Mouse (Mus musculus) adrenal gland, postnatal 36 days (tissue): ENCODE measurements at regions not wholly inside any gene's neighbourhood (a gene's known extent, or its start where the extent isn't known, plus 50 kb on each side); places are given as distances from the start of the nearest gene placed in this dataset.

ENCODE experiments used
- DNase-seq, 2 experiments: peaks; one replicate each; pipeline ENCODE4 v3.0.0; 2021; ENCODE audit warnings: mixed read lengths in 1 of 2

DNA sequence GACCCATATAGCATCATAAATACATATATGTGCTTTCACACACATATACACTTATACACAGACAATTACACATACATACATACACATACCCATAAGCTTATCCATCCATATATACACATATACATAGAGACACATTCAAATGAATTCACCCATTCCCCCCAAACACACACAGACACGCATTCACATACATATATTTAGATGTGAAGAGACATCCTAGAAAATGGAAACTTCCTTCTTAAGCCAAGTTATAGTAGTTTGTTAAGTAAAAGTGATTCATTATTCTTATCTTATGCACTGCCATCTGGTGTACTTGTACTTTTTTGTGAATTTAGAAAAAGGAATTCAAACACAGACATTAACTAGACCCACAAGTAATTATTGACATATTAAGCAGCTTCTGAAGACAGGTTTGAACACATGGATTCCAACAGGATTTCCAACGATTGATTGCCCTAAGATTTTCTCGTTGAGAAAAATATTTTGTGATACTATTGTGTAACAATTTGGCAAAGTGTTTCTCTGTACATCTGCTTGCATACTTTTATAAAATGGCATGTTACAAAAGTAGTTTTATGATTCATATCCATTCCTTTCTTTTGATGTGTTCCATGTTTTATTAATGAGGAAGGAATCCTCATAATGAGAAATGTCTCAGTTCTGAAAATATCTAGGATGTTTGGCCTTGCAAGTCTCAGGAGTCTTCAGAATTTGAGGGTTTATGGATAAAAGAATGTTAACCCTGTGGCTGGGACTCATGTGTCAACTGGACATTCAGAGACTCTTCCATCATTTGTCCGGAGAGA, 1161.5 kb upstream of the Apob start:
- DNase-seq = no peak

GRCm38 (mm10) chr12:6832933-6833332, 1144.5 kb upstream of the Apob start:
- DNase-seq = no peak

GRCm38 (mm10) chr12:6837581-6837980, 1139.9 kb upstream of the Apob start:
- DNase-seq = no peak

- no peak for DNase-seq
Observed at GRCm38 (mm10) chr12:6848483-6848882, 1129.0 kb upstream of the Apob start.

GRCm38 (mm10) chr12:6865916-6866315, 1111.5 kb upstream of the Apob start:
- DNase-seq = peak in 1 of 2 experiments; percentile 0
